Mouse (Mus musculus) neural tube, postnatal 0 days (tissue): ENCODE data around the gene Rhox10. TPM values are rescaled to one million over a fixed set of nuclear protein-coding genes. Genes with fewer than 3 reads are reported as not detected.

Source experiments
- polyA plus RNA-seq: library from polyadenylated mRNA; unstranded; fragments of >200 nt; fragmentation: Nextera tagmentation; extraction: Ambion mirVana; gene quantifications from 2 replicates; pipeline ENCODE4 v1.2.1, GENCODE M21; 2015

The Rhox10 gene
- not detected in 2 replicates for polyA plus RNA-seq

DNA sequence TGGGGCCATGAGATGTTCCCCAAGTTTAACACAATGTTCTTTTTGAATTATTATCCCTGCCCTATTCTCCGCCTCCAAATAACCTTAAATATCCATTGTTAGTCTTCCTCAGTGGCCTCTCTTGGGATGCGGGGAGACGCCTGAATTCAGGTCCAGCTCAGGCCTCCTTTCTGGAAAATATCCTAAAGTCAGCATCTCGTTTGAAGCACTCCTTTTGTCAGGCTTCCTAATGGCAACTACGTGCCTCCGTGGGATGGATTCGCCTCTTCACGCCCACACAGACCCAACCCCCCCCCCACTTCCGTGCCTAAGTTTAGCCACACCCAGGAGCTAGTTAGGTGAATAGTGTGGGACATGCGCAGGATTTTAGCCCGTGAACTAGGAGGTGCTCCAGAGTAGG, at the start of gene Rhox10:
TSS of gene Rhox10 (plus strand) at position 301 of the 400 bp plus-strand sequence.

GRCm38 (mm10) chrX:38018597-38018996, 47.7 kb upstream of the Rhox10 start, which contains the start of gene Btg1-ps1:
Gene Btg1-ps1 (minus strand): TSS chrX:38018815.

GRCm38 (mm10) chrX:38043014-38043413, 23.3 kb upstream of the Rhox10 start, which contains the start of gene Btg1-ps2:
Gene Btg1-ps2 (minus strand): TSS chrX:38043114.

DNA sequence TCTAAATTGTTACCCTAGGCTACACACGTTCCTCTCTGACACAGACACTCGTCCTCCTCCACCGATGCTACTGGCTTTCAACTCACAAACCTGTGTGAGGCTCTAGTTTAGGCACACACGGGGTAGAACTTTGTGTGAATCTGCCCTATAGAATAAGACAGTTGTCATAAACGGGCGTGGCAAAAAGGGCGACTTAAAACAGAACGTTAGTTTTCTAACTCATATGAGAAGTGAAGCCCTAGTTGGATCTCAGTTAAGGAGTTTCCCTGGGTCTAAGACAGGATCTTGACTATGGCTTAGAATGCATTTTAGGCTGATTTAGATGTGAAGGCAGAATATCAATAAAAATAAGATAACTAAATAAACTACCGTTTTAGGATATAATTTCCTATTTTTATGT, 18.8 kb downstream of the Rhox10 start, which contains the start of gene Rhox11:
TSS of gene Rhox11 (minus strand) at position 101 of the 400 bp plus-strand sequence.

GRCm38 (mm10) chrX:38110807-38111206, 44.5 kb downstream of the Rhox10 start, which contains the start of gene Rhox12:
Gene Rhox12 (minus strand): TSS chrX:38110907.

GRCm38 (mm10) chrX:38120982-38121381, 54.7 kb downstream of the Rhox10 start, which contains the start of gene Rhox13:
Gene Rhox13 (plus strand): TSS chrX:38121219.

Other genes starting within 250 kb of the Rhox10 start
- gene Rhox6, start 239.6 kb upstream of the Rhox10 start, polyA plus RNA-seq, result not detected in 2 replicates
- gene Rhox7a, start 234.8 kb upstream of the Rhox10 start, polyA plus RNA-seq, result not detected in 2 replicates
- not detected in 2 replicates for gene Rhox8, start 187.5 kb upstream of the Rhox10 start, polyA plus RNA-seq
- not detected in 2 replicates for gene Rhox7b, start 169.2 kb upstream of the Rhox10 start, polyA plus RNA-seq
- gene Rhox9, start 164.7 kb upstream of the Rhox10 start, polyA plus RNA-seq, result not detected in 2 replicates
- not detected in 2 replicates for gene Btg1-ps1, start 47.7 kb upstream of the Rhox10 start, polyA plus RNA-seq
- gene Btg1-ps2, start 23.4 kb upstream of the Rhox10 start, polyA plus RNA-seq, result not detected in 2 replicates
- not detected in 2 replicates for gene Rhox11, start 18.7 kb downstream of the Rhox10 start, polyA plus RNA-seq
- not detected in 2 replicates for gene Rhox12, start 44.4 kb downstream of the Rhox10 start, polyA plus RNA-seq
- gene Rhox13, start 54.7 kb downstream of the Rhox10 start, polyA plus RNA-seq, result 0.18 TPM in 1 of 2 replicates, not detected in the other
- gene Zbtb33, start 123.3 kb downstream of the Rhox10 start, polyA plus RNA-seq, result 3.4 and 3.5 TPM in 2 replicates
- gene Tmem255a, start 186.0 kb downstream of the Rhox10 start, polyA plus RNA-seq, result 51.9 and 55.0 TPM in 2 replicates
- gene Atp1b4, start 249.7 kb downstream of the Rhox10 start, polyA plus RNA-seq, result 0.06 and 0.14 TPM in 2 replicates